Mouse (Mus musculus): ENCODE data around the gene Rnf220.

The Rnf220 gene

GRCm38 (mm10) chr4:117373324-117374077 is 123.4 kb downstream of the Rnf220 start:
- DNase-seq = no peak

- DNase-seq = peak; percentile 42
Observed at GRCm38 (mm10) chr4:117371896-117372295, 125.0 kb downstream of the Rnf220 start.

- DNase-seq = no peak
Observed at GRCm38 (mm10) chr4:117370354-117370753, 126.5 kb downstream of the Rnf220 start.

- DNase-seq = no peak
Observed at GRCm38 (mm10) chr4:117369571-117369970, 127.3 kb downstream of the Rnf220 start.

GRCm38 (mm10) chr4:117367365-117367764 is 129.5 kb downstream of the Rnf220 start:
- no peak for DNase-seq

GRCm38 (mm10) chr4:117362085-117362484 is 134.8 kb downstream of the Rnf220 start:
- no peak for DNase-seq

GRCm38 (mm10) chr4:117361558-117361873 is 135.3 kb downstream of the Rnf220 start:
- no peak for DNase-seq

GRCm38 (mm10) chr4:117360713-117361557 is 135.9 kb downstream of the Rnf220 start:
- peak; percentile 24 for DNase-seq

- DNase-seq = no peak
Observed at GRCm38 (mm10) chr4:117359803-117360382, 137.0 kb downstream of the Rnf220 start.

- DNase-seq = no peak
Observed at GRCm38 (mm10) chr4:117357917-117358316, 138.9 kb downstream of the Rnf220 start.

- no peak for DNase-seq
Observed at GRCm38 (mm10) chr4:117357104-117357503, 139.7 kb downstream of the Rnf220 start.

GRCm38 (mm10) chr4:117356223-117356622 is 140.6 kb downstream of the Rnf220 start:
- peak; percentile 38 for DNase-seq

- no peak for DNase-seq
Observed at GRCm38 (mm10) chr4:117354651-117355050, 142.2 kb downstream of the Rnf220 start.

GRCm38 (mm10) chr4:117352957-117353356 is 143.9 kb downstream of the Rnf220 start:
- no peak for DNase-seq

GRCm38 (mm10) chr4:117352071-117352470 is 144.8 kb downstream of the Rnf220 start:
- peak; percentile 54 for DNase-seq

GRCm38 (mm10) chr4:117350139-117350693 is 146.6 kb downstream of the Rnf220 start:
- no peak for DNase-seq

- no peak for DNase-seq
Observed at GRCm38 (mm10) chr4:117349327-117349726, 147.5 kb downstream of the Rnf220 start.

GRCm38 (mm10) chr4:117346025-117346424 is 150.8 kb downstream of the Rnf220 start:
- peak; percentile 44 for DNase-seq

GRCm38 (mm10) chr4:117343385-117343784 is 153.5 kb downstream of the Rnf220 start:
- no peak for DNase-seq

- peak; percentile 40 for DNase-seq
Observed at GRCm38 (mm10) chr4:117342751-117343150, 154.1 kb downstream of the Rnf220 start.

- no peak for DNase-seq
Observed at GRCm38 (mm10) chr4:117341282-117341681, 155.6 kb downstream of the Rnf220 start.

GRCm38 (mm10) chr4:117339796-117340195 is 157.1 kb downstream of the Rnf220 start:
- no peak for DNase-seq

GRCm38 (mm10) chr4:117330836-117331475 is 165.9 kb downstream of the Rnf220 start:
- no peak for DNase-seq

Data from kidney, postnatal 14 days (tissue).